Mouse (Mus musculus) embryonic facial prominence, embryonic 13.5 days (tissue): Measurements from ENCODE around the gene Krtap12-1. TPM values are rescaled to one million over a fixed set of nuclear protein-coding genes. Genes with fewer than 3 reads are reported as not detected.
"Not testable (repeated sequence)": the region's sequence is repeated elsewhere in the genome, so short reads cannot be mapped to it uniquely, and the experiment has no call there.

Experiments
- ATAC-seq: fragments of 200-750 bp; cut with Nextera tagmentation; 2 replicates; pipeline ENCODE4 v1.8.0; 2017; ENCODE audit warnings: low read depth; ENCODE audit not compliant: insufficient number of reproducible peaks, insufficient read depth, low FRiP score, low TSS enrichment
- H3K27ac ChIP-seq: fragments of 300-500 bp; sonication (generic); 2 replicates; pipeline ENCODE4 v1.5.1; 2015; ENCODE audit warnings: moderate library complexity, mild to moderate bottlenecking, inconsistent platforms
- H3K27me3 ChIP-seq: fragments of 300-500 bp; sonication (generic); 2 replicates; pipeline ENCODE4 v1.6.1; 2015; ENCODE audit warnings: mild to moderate bottlenecking, inconsistent platforms
- H3K36me3 ChIP-seq: fragments of 300-500 bp; sonication (generic); 2 replicates; pipeline ENCODE4 v1.6.1; 2015; ENCODE audit warnings: mild to moderate bottlenecking, inconsistent platforms
- H3K4me1 ChIP-seq: fragments of 300-500 bp; sonication (generic); 2 replicates; pipeline ENCODE4 v1.6.1; 2015; ENCODE audit warnings: inconsistent platforms
- H3K4me2 ChIP-seq: fragments of 300-500 bp; sonication (generic); 2 replicates; pipeline ENCODE4 v1.6.1; 2015; ENCODE audit warnings: moderate library complexity, mild to moderate bottlenecking, inconsistent platforms
- H3K4me3 ChIP-seq: fragments of 300-500 bp; sonication (generic); 2 replicates; pipeline ENCODE4 v1.5.1; 2015; ENCODE audit warnings: mild to moderate bottlenecking, inconsistent platforms
- H3K9ac ChIP-seq: fragments of 300-500 bp; sonication (generic); 2 replicates; pipeline ENCODE4 v1.6.1; 2015; ENCODE audit warnings: mild to moderate bottlenecking, inconsistent platforms
- H3K9me3 ChIP-seq: fragments of 300-500 bp; sonication (generic); 2 replicates; pipeline ENCODE4 v1.6.1; 2016; ENCODE audit warnings: inconsistent platforms
- WGBS: fragments of 180-500 bp; shearing (Covaris S2); methylation state at CpG from one replicate; pipeline ENCODE4 v1.1.7; 2015; ENCODE audit warnings: mixed read lengths; 5-methylcytosine and 5-hydroxymethylcytosine counted together
- polyA plus RNA-seq: library from polyadenylated mRNA; unstranded; fragments of >200 nt; fragmentation: Nextera tagmentation; extraction: Ambion mirVana; gene quantifications from 2 replicates; pipeline ENCODE4 v1.2.1, GENCODE M21; 2015

Krtap12-1 gene
- polyA plus RNA-seq, 1 experiment from 2014 or later: not detected

DNA sequence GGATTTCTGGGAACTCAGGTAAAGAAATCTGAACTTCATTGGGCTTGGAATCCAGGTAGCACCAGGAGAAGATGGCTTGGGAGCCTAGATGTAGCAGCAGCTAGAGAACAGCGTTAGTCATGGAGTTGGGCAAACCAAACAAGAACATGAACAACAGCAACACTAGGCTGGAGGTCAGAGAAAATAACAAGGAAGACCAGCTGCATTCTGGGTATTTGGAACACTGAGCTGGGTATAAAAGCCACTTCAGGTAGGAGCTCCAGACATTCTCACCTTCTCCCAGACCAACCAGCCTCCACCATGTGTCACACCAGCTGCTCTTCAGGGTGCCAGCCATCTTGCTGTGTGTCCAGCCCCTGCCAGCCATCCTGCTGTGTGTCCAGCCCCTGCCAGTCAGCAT, 14.1 kb upstream of the Krtap12-1 start, which contains the start of gene Gm10272:
Gene Gm10272, plus strand, starts transcription at position 301 of the 400 bp plus-strand sequence.
- WGBS: 93% methylated on average over 1 of the region's 1 CpGs
- no peaks in the 10 kb centered on the region for H3K27me3 ChIP-seq

DNA sequence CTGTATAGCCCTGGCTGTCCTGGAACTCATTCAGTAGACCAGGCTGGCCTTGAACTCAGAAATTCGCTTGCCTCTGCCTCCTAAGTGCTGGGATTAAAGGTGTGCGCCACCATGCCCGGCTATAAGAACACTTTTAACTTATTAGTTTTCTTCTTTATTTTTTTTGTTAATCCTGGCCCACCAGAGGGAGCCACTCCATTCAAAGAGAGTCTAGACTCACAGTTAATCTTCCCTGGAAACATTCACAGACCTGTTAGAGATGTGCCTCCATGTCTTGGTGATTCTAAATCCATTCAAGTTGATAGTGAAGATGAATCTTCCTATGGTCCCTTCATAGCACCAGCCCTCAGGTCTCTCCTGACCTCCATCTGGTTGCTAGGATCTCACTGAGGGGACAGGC, 10.6 kb upstream of the Krtap12-1 start:
- ATAC-seq: no peak

More for the DNA sequence above, 14.1 kb upstream of the Krtap12-1 start, which contains the start of gene Gm10272:
- H3K36me3 ChIP-seq: no peaks in the 10 kb centered on the region
- no peak within 1 kb of the TSS for H3K27ac ChIP-seq
- H3K9me3 ChIP-seq: peaks cover 18% of the 10 kb centered on the region; the same call in 1 of the 2 replicates
- H3K4me1 ChIP-seq: no peaks in the 10 kb centered on the region
- H3K4me3 ChIP-seq: no peak within 1 kb of the TSS
- H3K4me2 ChIP-seq: no peak within 1 kb of the TSS
- H3K9ac ChIP-seq: no peak within 1 kb of the TSS
- no peak for ATAC-seq

GRCm38 (mm10) chr10:77711157-77711556, 9.2 kb upstream of the Krtap12-1 start, which contains the start of gene Gm10024:
Gene Gm10024, plus strand, starts transcription at chr10:77711457.
- H3K36me3 ChIP-seq: not testable (repeated sequence)

More for the DNA sequence above, 10.6 kb upstream of the Krtap12-1 start:
- H3K4me1 ChIP-seq: no peaks in the 10 kb centered on the region
- H3K27me3 ChIP-seq: no peaks in the 10 kb centered on the region
- H3K4me3 ChIP-seq: no peak overlapping the region
- H3K27ac ChIP-seq: no peak overlapping the region
- H3K9me3 ChIP-seq: peaks cover 12% of the 10 kb centered on the region
- no peak overlapping the region for H3K9ac ChIP-seq
- no peak overlapping the region for H3K4me2 ChIP-seq
- WGBS: 68% methylated on average over 3 of the region's 3 CpGs
- no peaks in the 10 kb centered on the region for H3K36me3 ChIP-seq

GRCm38 (mm10) chr10:77713734-77714133, 6.7 kb upstream of the Krtap12-1 start:
- H3K4me3 ChIP-seq: no peak overlapping the region
- no peak overlapping the region for H3K4me2 ChIP-seq
- no peak overlapping the region for H3K9ac ChIP-seq
- peaks cover 7% of the 10 kb centered on the region for H3K9me3 ChIP-seq
- H3K4me1 ChIP-seq: no peaks in the 10 kb centered on the region
- no peaks in the 10 kb centered on the region for H3K36me3 ChIP-seq
- 42% methylated on average over 4 of the region's 4 CpGs for WGBS
- ATAC-seq: no peak
- no peaks in the 10 kb centered on the region for H3K27me3 ChIP-seq
- no peak overlapping the region for H3K27ac ChIP-seq

More at GRCm38 (mm10) chr10:77711157-77711556, 9.2 kb upstream of the Krtap12-1 start, which contains the start of gene Gm10024:
- not testable (repeated sequence) for H3K4me3 ChIP-seq, H3K4me1 ChIP-seq, H3K9me3 ChIP-seq, H3K4me2 ChIP-seq, ATAC-seq, H3K27me3 ChIP-seq, H3K27ac ChIP-seq, H3K9ac ChIP-seq

DNA sequence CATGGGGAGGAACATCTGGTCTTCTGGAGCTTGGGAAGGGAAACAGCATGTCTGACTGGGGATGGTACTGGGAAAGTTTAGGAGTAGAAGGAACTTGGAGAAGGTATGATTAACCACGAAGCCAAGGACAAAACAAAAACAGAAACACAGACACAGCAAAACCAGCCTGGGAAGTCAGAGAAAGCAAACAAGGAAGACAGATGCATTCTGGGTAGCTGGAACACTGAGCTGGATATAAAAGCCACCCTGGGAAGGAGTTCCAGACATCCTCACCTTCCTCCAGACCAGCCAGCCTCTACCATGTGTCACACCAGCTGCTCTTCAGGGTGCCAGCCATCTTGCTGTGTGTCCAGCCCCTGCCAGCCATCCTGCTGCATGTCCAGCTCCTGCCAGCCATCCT, 4.9 kb upstream of the Krtap12-1 start, which contains the start of gene Gm10142:
Gene Gm10142, plus strand, starts transcription at position 301 of the 400 bp plus-strand sequence.
- no peaks in the 10 kb centered on the region for H3K4me1 ChIP-seq
- H3K36me3 ChIP-seq: no peaks in the 10 kb centered on the region
- no peak within 1 kb of the TSS for H3K4me2 ChIP-seq
- H3K27ac ChIP-seq: no peak within 1 kb of the TSS
- H3K9ac ChIP-seq: no peak within 1 kb of the TSS
- WGBS: 69% methylated on average over 1 of the region's 1 CpGs
- H3K4me3 ChIP-seq: no peak within 1 kb of the TSS
- H3K27me3 ChIP-seq: no peaks in the 10 kb centered on the region
- peaks cover 7% of the 10 kb centered on the region for H3K9me3 ChIP-seq
- ATAC-seq: no peak

DNA sequence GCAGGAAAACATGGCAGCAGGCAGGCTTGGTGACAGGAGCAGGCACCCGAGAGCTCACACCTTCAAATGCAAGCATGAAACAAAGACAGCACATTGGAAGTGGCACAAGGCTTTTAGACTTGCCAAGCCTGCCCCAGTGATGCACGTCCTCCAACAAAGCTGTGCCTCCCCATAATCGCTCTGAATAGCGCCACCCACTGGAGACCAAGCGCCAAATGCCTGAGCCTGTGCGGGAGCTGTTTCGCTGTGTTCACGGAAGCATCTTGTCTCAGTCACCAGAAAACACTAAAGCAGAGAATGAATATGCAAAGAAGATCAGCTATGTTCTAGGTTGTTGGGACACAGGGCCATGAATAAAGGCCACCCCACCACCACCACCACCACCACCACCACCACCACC, 4.5 kb downstream of the Krtap12-1 start:
- H3K4me1 ChIP-seq: no peaks in the 10 kb centered on the region
- 73% methylated on average over 8 of the region's 8 CpGs for WGBS
- H3K9ac ChIP-seq: no peak overlapping the region
- H3K9me3 ChIP-seq: no peaks in the 10 kb centered on the region
- H3K4me2 ChIP-seq: no peak overlapping the region
- no peak overlapping the region for H3K27ac ChIP-seq
- H3K36me3 ChIP-seq: no peaks in the 10 kb centered on the region
- no peaks in the 10 kb centered on the region for H3K27me3 ChIP-seq
- no peak overlapping the region for H3K4me3 ChIP-seq
- ATAC-seq: no peak

DNA sequence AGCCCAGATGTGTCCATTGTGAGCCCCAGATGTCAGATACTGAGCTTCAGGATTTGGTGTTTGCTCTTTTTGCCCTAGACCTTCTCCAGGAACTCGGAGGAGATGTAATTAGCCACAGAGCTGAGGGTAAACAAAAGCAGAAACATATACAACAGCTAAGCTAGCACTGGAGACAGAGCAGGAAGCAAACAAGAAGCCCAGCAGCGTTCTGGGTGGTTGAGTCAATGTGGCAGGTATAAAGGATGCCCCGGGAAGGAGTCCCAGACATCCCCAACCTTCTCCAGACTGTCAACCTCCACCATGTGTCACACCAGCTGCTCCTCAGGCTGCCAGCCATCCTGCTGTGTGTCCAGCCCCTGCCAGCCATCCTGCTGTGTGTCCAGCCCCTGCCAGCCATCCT, 5.8 kb downstream of the Krtap12-1 start, which contains the start of gene Gm10100:
Gene Gm10100, plus strand, starts transcription at position 301 of the 400 bp plus-strand sequence.
- no peak for ATAC-seq
- Histone ChIP-seq H3K4me3 (no peak within 1 kb of the TSS), H3K27ac (no peak within 1 kb of the TSS), H3K9ac (no peak within 1 kb of the TSS), H3K4me2 (no peak within 1 kb of the TSS), H3K36me3 (no peaks in the 10 kb centered on the region), H3K4me1 (no peaks in the 10 kb centered on the region), H3K27me3 (no peaks in the 10 kb centered on the region), H3K9me3 (no peaks in the 10 kb centered on the region)
- WGBS: 49% methylated on average over 3 of the region's 3 CpGs

- WGBS: 63% methylated on average over 4 of the region's 4 CpGs
- no peak overlapping the region for H3K9ac ChIP-seq
- H3K36me3 ChIP-seq: no peaks in the 10 kb centered on the region
- H3K4me2 ChIP-seq: no peak overlapping the region
- no peak overlapping the region for H3K4me3 ChIP-seq
- ATAC-seq: no peak
- H3K9me3 ChIP-seq: no peaks in the 10 kb centered on the region
- H3K27ac ChIP-seq: no peak overlapping the region
- no peaks in the 10 kb centered on the region for H3K4me1 ChIP-seq
- H3K27me3 ChIP-seq: no peaks in the 10 kb centered on the region
These were observed 7.9 kb downstream of the Krtap12-1 start for GRCm38 (mm10) chr10:77728280-77728679.

DNA sequence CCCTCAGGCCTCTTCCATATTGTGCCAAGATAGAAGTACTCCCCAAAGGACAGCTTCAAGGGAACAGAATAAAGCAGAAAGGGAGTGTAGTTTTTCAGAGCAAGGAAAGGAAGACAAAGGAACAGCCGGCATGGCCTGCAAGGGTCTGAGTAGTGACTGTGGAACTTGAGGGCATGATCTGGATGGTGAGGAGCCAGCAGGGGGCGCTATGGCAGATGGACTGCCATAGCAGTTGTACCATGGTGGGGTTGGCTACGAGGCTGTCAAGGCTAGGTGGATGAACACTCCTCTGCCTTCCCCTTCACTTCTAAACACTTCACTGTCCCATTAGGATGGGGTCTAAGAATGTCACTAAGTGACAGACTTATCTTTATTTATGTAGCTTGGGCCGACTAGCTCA, 8.8 kb downstream of the Krtap12-1 start:
- ATAC-seq: no peak
- Histone ChIP-seq H3K4me1 (no peaks in the 10 kb centered on the region), H3K4me3 (no peak overlapping the region), H3K27ac (no peak overlapping the region), H3K9ac (no peak overlapping the region), H3K36me3 (no peaks in the 10 kb centered on the region), H3K9me3 (no peaks in the 10 kb centered on the region), H3K4me2 (no peak overlapping the region), H3K27me3 (no peaks in the 10 kb centered on the region)
- 48% methylated on average over 4 of the region's 4 CpGs for WGBS

GRCm38 (mm10) chr10:77735928-77736327, 15.5 kb downstream of the Krtap12-1 start:
- Histone ChIP-seq H3K4me2 (no peak overlapping the region), H3K4me1 (no peaks in the 10 kb centered on the region), H3K27me3 (no peaks in the 10 kb centered on the region), H3K9me3 (no peaks in the 10 kb centered on the region; the same call in 1 of the 2 replicates), H3K36me3 (no peaks in the 10 kb centered on the region), H3K4me3 (no peak overlapping the region), H3K27ac (no peak overlapping the region), H3K9ac (no peak overlapping the region)
- WGBS: 83% methylated on average over 1 of the region's 1 CpGs
- no peak for ATAC-seq

DNA sequence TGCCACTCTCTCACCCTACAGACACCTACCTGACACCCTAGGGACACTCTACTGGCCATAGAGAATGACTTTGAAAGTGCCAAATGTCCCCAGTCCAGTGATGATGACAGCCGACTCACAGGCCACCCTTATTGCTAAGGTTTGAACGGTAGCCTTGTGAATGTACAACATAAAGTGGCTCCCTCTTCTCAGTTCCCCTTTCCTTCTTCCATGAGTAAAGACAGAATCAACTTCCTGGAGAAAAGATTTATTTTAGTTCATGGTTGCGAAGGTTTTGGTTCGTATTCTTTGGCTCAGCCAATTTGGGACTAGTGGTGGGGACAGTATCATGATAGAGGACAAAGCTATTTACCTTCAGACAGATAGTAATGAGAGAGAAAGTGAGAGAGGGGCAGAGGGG, 18.5 kb downstream of the Krtap12-1 start:
- no peaks in the 10 kb centered on the region for H3K36me3 ChIP-seq
- no peaks in the 10 kb centered on the region for H3K4me1 ChIP-seq
- H3K9ac ChIP-seq: no peak overlapping the region
- 84% methylated on average over 4 of the region's 4 CpGs for WGBS
- no peaks in the 10 kb centered on the region for H3K27me3 ChIP-seq
- H3K27ac ChIP-seq: no peak overlapping the region
- no peak for ATAC-seq
- H3K9me3 ChIP-seq: no peaks in the 10 kb centered on the region; the same call in 1 of the 2 replicates
- H3K4me3 ChIP-seq: no peak overlapping the region
- H3K4me2 ChIP-seq: no peak overlapping the region

- not testable (repeated sequence) for H3K27ac ChIP-seq, H3K4me3 ChIP-seq, H3K4me1 ChIP-seq, H3K9ac ChIP-seq, H3K9me3 ChIP-seq, H3K27me3 ChIP-seq, H3K36me3 ChIP-seq, ATAC-seq, H3K4me2 ChIP-seq
- 50% methylated on average over 5 of the region's 5 CpGs for WGBS
These were observed 21.7 kb downstream of the Krtap12-1 start, which contains the start of gene Gm18596 for GRCm38 (mm10) chr10:77741924-77742688. Gene Gm18596, minus strand, starts transcription at chr10:77742638.
